26 mouse cellular contexts compared by ENCODE assay signal in the genomic region with DNA sequence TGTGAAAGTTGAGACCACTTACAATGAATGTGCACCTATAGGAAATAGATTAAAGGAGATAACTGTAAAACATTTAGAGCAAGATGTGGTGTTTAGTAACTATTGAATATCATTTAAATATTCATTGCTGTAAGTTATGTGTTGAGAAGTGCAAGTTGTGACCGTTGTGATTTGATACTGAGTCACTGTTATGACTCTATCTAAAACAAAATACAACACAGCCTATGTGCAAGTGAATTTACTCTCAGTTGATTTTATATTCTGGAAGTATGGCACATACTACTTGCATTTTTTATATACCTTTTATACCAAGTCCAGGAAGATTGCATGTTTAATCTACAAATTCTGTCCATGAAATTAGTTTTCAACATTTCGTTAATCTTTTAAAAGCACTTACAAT.
A peak's percentile ranks its signal among the peaks of the same experiment; 100 is the strongest.
DNase-seq lines count a peak whose midpoint lies in the region; ATAC-seq lines count a peak whose summit lies in the region.
"Had no signal": no experiment of that assay in that cellular context is flagged by ENCODE, and none has a peak within 500 bp of the region (broad histone marks: within the 10 kb centered on the region; RNA-seq: fewer than 3 reads in every experiment).

No protein-coding gene starts in this region.

- no peak overlapping the region for H3K4me3 ChIP-seq in forebrain, embryonic 10.5 days
- H3K4me3 ChIP-seq in forebrain, embryonic 15.5 days = no peak overlapping the region
- no peak overlapping the region for H3K4me3 ChIP-seq in hindbrain, embryonic 10.5 days
- no peak overlapping the region for H3K4me3 ChIP-seq in hindbrain, embryonic 16.5 days (ENCODE audit: low read length)
- no peak overlapping the region for H3K4me3 ChIP-seq in midbrain, embryonic 10.5 days
- no peak overlapping the region for H3K4me3 ChIP-seq in midbrain, embryonic 13.5 days (replicated peaks)
- no peak overlapping the region for H3K4me3 ChIP-seq in midbrain, embryonic 12.5 days
- H3K4me3 ChIP-seq in midbrain, embryonic 16.5 days (ENCODE audit: low read depth, low read length) = no peak overlapping the region
- H3K4me3 ChIP-seq: embryonic facial prominence, embryonic 10.5 days; embryonic facial prominence, embryonic 12.5 days; forebrain, embryonic 13.5 days had no signal

- no peaks in the 10 kb centered on the region for H3K36me3 ChIP-seq in forebrain, embryonic 10.5 days (replicated peaks)
- H3K36me3 ChIP-seq in forebrain, embryonic 15.5 days = no peaks in the 10 kb centered on the region
- no peaks in the 10 kb centered on the region for H3K36me3 ChIP-seq in hindbrain, embryonic 10.5 days
- H3K36me3 ChIP-seq in hindbrain, embryonic 16.5 days (ENCODE audit: control insufficient read depth, insufficient read depth, low read length) = no peaks in the 10 kb centered on the region
- H3K36me3 ChIP-seq in midbrain, embryonic 10.5 days = no peaks in the 10 kb centered on the region
- H3K36me3 ChIP-seq in midbrain, embryonic 13.5 days = no peaks in the 10 kb centered on the region
- no peaks in the 10 kb centered on the region for H3K36me3 ChIP-seq in midbrain, embryonic 12.5 days
- H3K36me3 ChIP-seq in midbrain, embryonic 16.5 days (ENCODE audit: control insufficient read depth, insufficient read depth, low read length) = no peaks in the 10 kb centered on the region
- H3K36me3 ChIP-seq: embryonic facial prominence, embryonic 10.5 days; embryonic facial prominence, embryonic 12.5 days; G1E had no signal

- peak overlapping the region; percentile 44; the same call in 1 of the 2 replicates for H3K27ac ChIP-seq in forebrain, embryonic 10.5 days
- H3K27ac ChIP-seq in forebrain, embryonic 15.5 days (replicated peaks) = no peak overlapping the region
- H3K27ac ChIP-seq in hindbrain, embryonic 10.5 days = peak overlapping the region; percentile 73; the same call in 1 of the 2 replicates
- no peak overlapping the region for H3K27ac ChIP-seq in hindbrain, embryonic 16.5 days (ENCODE audit: low read depth, low read length)
- H3K27ac ChIP-seq in midbrain, embryonic 10.5 days (replicated peaks) = peak overlapping the region; percentile 55
- H3K27ac ChIP-seq in midbrain, embryonic 13.5 days = no peak overlapping the region
- H3K27ac ChIP-seq in midbrain, embryonic 12.5 days (replicated peaks) = no peak overlapping the region
- no peak overlapping the region for H3K27ac ChIP-seq in midbrain, embryonic 16.5 days (ENCODE audit: low read length)
- H3K27ac ChIP-seq: embryonic facial prominence, embryonic 10.5 days; embryonic facial prominence, embryonic 12.5 days; forebrain, embryonic 13.5 days had no signal

- ATAC-seq in forebrain, embryonic 15.5 days (replicated peaks) = no peak
- no peak for ATAC-seq in hindbrain, embryonic 16.5 days
- ATAC-seq in midbrain, embryonic 13.5 days = no peak
- ATAC-seq in midbrain, embryonic 12.5 days (ENCODE audit: low FRiP score, low read depth) = peak; percentile 72; the same call in 1 of the 2 replicates
- no peak for ATAC-seq in midbrain, embryonic 16.5 days
- ATAC-seq: activated CD4-positive, CD25-positive, alpha-beta regulatory T cell, adult 4 months; CD4-positive, CD25-positive, alpha-beta regulatory T cell, adult 4 months; forebrain, postnatal 0 days; Patski had no signal

- no peak for DNase-seq in forebrain, embryonic 10.5 days (ENCODE audit: extremely low spot score, low spot score)
- no peak for DNase-seq in hindbrain, embryonic 10.5 days (ENCODE audit: low spot score)
- no peak for DNase-seq in midbrain, embryonic 10.5 days (ENCODE audit: low spot score)
- DNase-seq: adrenal gland, adult 8-10 months; adrenal gland, postnatal 14 days; adrenal gland, postnatal 36 days; B cell, adult 2 months; cerebellum, adult 11-12 months; cerebellum, adult 2 months; cerebellum, adult 9-10 months; cerebellum, postnatal 10 days; cerebellum, postnatal 25 days; forebrain, postnatal 0 days had no signal

- H3K9me3 ChIP-seq in forebrain, embryonic 10.5 days = no peaks in the 10 kb centered on the region
- H3K9me3 ChIP-seq in forebrain, embryonic 15.5 days = no peaks in the 10 kb centered on the region
- no peaks in the 10 kb centered on the region for H3K9me3 ChIP-seq in hindbrain, embryonic 10.5 days
- H3K9me3 ChIP-seq in hindbrain, embryonic 16.5 days (ENCODE audit: control insufficient read depth, low read length) = no peaks in the 10 kb centered on the region
- no peaks in the 10 kb centered on the region for H3K9me3 ChIP-seq in midbrain, embryonic 10.5 days (replicated peaks)
- no peaks in the 10 kb centered on the region for H3K9me3 ChIP-seq in midbrain, embryonic 13.5 days
- no peaks in the 10 kb centered on the region for H3K9me3 ChIP-seq in midbrain, embryonic 12.5 days
- H3K9me3 ChIP-seq in midbrain, embryonic 16.5 days (replicated peaks; ENCODE audit: control insufficient read depth, low read length, poor library complexity, severe bottlenecking) = no peaks in the 10 kb centered on the region
- H3K9me3 ChIP-seq: embryonic facial prominence, embryonic 10.5 days; embryonic facial prominence, embryonic 12.5 days; forebrain, embryonic 13.5 days had no signal

- H3K9ac ChIP-seq in forebrain, embryonic 15.5 days (replicated peaks) = no peak overlapping the region
- H3K9ac ChIP-seq in hindbrain, embryonic 16.5 days (ENCODE audit: low read depth, low read length) = no peak overlapping the region
- H3K9ac ChIP-seq in midbrain, embryonic 13.5 days (replicated peaks) = no peak overlapping the region
- no peak overlapping the region for H3K9ac ChIP-seq in midbrain, embryonic 12.5 days (replicated peaks)
- H3K9ac ChIP-seq in midbrain, embryonic 16.5 days (ENCODE audit: low read depth, low read length) = no peak overlapping the region
- H3K9ac ChIP-seq: embryonic facial prominence, embryonic 12.5 days; forebrain, embryonic 13.5 days; forebrain, postnatal 0 days had no signal

- peaks cover 16% of the 10 kb centered on the region for H3K4me1 ChIP-seq in forebrain, embryonic 10.5 days
- H3K4me1 ChIP-seq in forebrain, embryonic 15.5 days = peaks cover 5% of the 10 kb centered on the region; the same call in 1 of the 2 replicates
- no peaks in the 10 kb centered on the region; the same call in 1 of the 2 replicates for H3K4me1 ChIP-seq in hindbrain, embryonic 10.5 days (replicated peaks)
- no peaks in the 10 kb centered on the region for H3K4me1 ChIP-seq in hindbrain, embryonic 16.5 days (ENCODE audit: control insufficient read depth, insufficient read depth, low read depth, low read length)
- H3K4me1 ChIP-seq in midbrain, embryonic 10.5 days = peaks cover 19% of the 10 kb centered on the region
- H3K4me1 ChIP-seq in midbrain, embryonic 13.5 days (replicated peaks) = peaks cover 4% of the 10 kb centered on the region
- peaks cover 5% of the 10 kb centered on the region; the same call in 1 of the 2 replicates for H3K4me1 ChIP-seq in midbrain, embryonic 12.5 days
- no peaks in the 10 kb centered on the region for H3K4me1 ChIP-seq in midbrain, embryonic 16.5 days (ENCODE audit: control insufficient read depth, insufficient read depth, low read length)
- H3K4me1 ChIP-seq: embryonic facial prominence, embryonic 10.5 days; embryonic facial prominence, embryonic 12.5 days had no signal

- WGBS in forebrain, embryonic 10.5 days = 47% methylated on average over 2 of the region's 2 CpGs
- 25% methylated on average over 2 of the region's 2 CpGs for WGBS in forebrain, embryonic 15.5 days
- 35% methylated on average over 2 of the region's 2 CpGs for WGBS in hindbrain, embryonic 10.5 days
- 26% methylated on average over 2 of the region's 2 CpGs for WGBS in hindbrain, embryonic 16.5 days
- 48% methylated on average over 2 of the region's 2 CpGs for WGBS in midbrain, embryonic 10.5 days
- 19% methylated on average over 2 of the region's 2 CpGs for WGBS in midbrain, embryonic 13.5 days
- 31% methylated on average over 2 of the region's 2 CpGs for WGBS in midbrain, embryonic 12.5 days
- whole genome bisulfite sequencing in midbrain, embryonic 16.5 days = 22% methylated on average over 2 of the region's 2 CpGs

- H3K4me2 ChIP-seq in forebrain, embryonic 15.5 days (replicated peaks) = no peak overlapping the region
- H3K4me2 ChIP-seq in hindbrain, embryonic 16.5 days (ENCODE audit: low read length) = no peak overlapping the region
- no peak overlapping the region for H3K4me2 ChIP-seq in midbrain, embryonic 13.5 days (replicated peaks)
- no peak overlapping the region for H3K4me2 ChIP-seq in midbrain, embryonic 12.5 days (replicated peaks)
- no peak overlapping the region for H3K4me2 ChIP-seq in midbrain, embryonic 16.5 days (ENCODE audit: low read length)
- H3K4me2 ChIP-seq: embryonic facial prominence, embryonic 12.5 days; forebrain, embryonic 13.5 days had no signal

- H3K27me3 ChIP-seq in forebrain, embryonic 10.5 days (ENCODE audit: poor library complexity, severe bottlenecking) = no peaks in the 10 kb centered on the region
- H3K27me3 ChIP-seq in forebrain, embryonic 15.5 days = no peaks in the 10 kb centered on the region
- no peaks in the 10 kb centered on the region for H3K27me3 ChIP-seq in hindbrain, embryonic 10.5 days (ENCODE audit: insufficient read depth, poor library complexity, severe bottlenecking)
- no peaks in the 10 kb centered on the region for H3K27me3 ChIP-seq in hindbrain, embryonic 16.5 days (replicated peaks; ENCODE audit: control insufficient read depth, insufficient read depth, low read length)
- H3K27me3 ChIP-seq in midbrain, embryonic 10.5 days (ENCODE audit: low read depth, poor library complexity, severe bottlenecking) = no peaks in the 10 kb centered on the region
- H3K27me3 ChIP-seq in midbrain, embryonic 13.5 days = no peaks in the 10 kb centered on the region
- no peaks in the 10 kb centered on the region for H3K27me3 ChIP-seq in midbrain, embryonic 12.5 days
- no peaks in the 10 kb centered on the region for H3K27me3 ChIP-seq in midbrain, embryonic 16.5 days (ENCODE audit: control insufficient read depth, insufficient read depth, low read depth, low read length)
- H3K27me3 ChIP-seq: CH12.LX; embryonic facial prominence, embryonic 12.5 days; forebrain, embryonic 13.5 days; Patski had no signal

Comparison
In these comparisons a context has a peak if more than half of its experiments do, and no peak if none do; other contexts are left out.
1. H3K27ac ChIP-seq: peak in forebrain, embryonic 10.5 days (single experiment), hindbrain, embryonic 10.5 days (single experiment) and midbrain, embryonic 10.5 days (single experiment); none in forebrain, embryonic 15.5 days (single experiment), hindbrain, embryonic 16.5 days (single experiment), midbrain, embryonic 13.5 days (single experiment), midbrain, embryonic 12.5 days (single experiment) and midbrain, embryonic 16.5 days (single experiment).